Mouse (Mus musculus) intestine, embryonic 16.5 days (tissue): ENCODE measurements around the gene Zfp518b. TPM values are rescaled to one million over a fixed set of nuclear protein-coding genes. Genes with fewer than 3 reads are reported as not detected.

ENCODE experiments used
- ATAC-seq: fragments of 200-750 bp; cut with Nextera tagmentation; 2 replicates; pipeline ENCODE4 v1.8.0; 2017; ENCODE audit warnings: moderate TSS enrichment, moderate library complexity
- H3K27ac ChIP-seq: fragments of 300-500 bp; sonication (generic); 2 replicates; pipeline ENCODE4 v1.5.1; 2014; ENCODE audit warnings: mild to moderate bottlenecking, low read length
- H3K27me3 ChIP-seq: fragments of 300-500 bp; sonication (generic); replicated peaks from 2 replicates; pipeline ENCODE4 v1.6.1; 2014; ENCODE audit warnings: low read length, control low read depth, mixed read lengths; ENCODE audit not compliant: control insufficient read depth, insufficient read depth
- H3K36me3 ChIP-seq: fragments of 300-500 bp; sonication (generic); 2 replicates; pipeline ENCODE4 v1.6.1; 2014; ENCODE audit warnings: low read length, control low read depth; ENCODE audit not compliant: control insufficient read depth, insufficient read depth
- H3K4me1 ChIP-seq: fragments of 300-500 bp; sonication (generic); 2 replicates; pipeline ENCODE4 v1.6.1; 2014; ENCODE audit warnings: low read length, control low read depth, mixed read lengths; ENCODE audit not compliant: control insufficient read depth, insufficient read depth
- H3K4me2 ChIP-seq: fragments of 300-500 bp; sonication (generic); 2 replicates; pipeline ENCODE4 v1.6.1; 2014; ENCODE audit warnings: low read depth, low read length, control low read depth
- H3K4me3 ChIP-seq: fragments of 300-500 bp; sonication (generic); 2 replicates; pipeline ENCODE4 v1.5.1; 2014; ENCODE audit warnings: mild to moderate bottlenecking, low read length
- H3K9ac ChIP-seq: fragments of 300-500 bp; sonication (generic); 2 replicates; pipeline ENCODE4 v1.6.1; 2014; ENCODE audit warnings: low read depth, low read length
- H3K9me3 ChIP-seq: fragments of 300-500 bp; sonication (generic); 2 replicates; pipeline ENCODE4 v1.6.1; 2016; ENCODE audit warnings: low read length, control low read depth; ENCODE audit not compliant: control insufficient read depth
- WGBS: fragments of 180-500 bp; shearing (Covaris S2); extraction: QIAGEN DNeasy Blood & Tissue Kit; methylation state at CpG from one replicate; pipeline ENCODE4 v1.1.7; 2014; 5-methylcytosine and 5-hydroxymethylcytosine counted together
- polyA plus RNA-seq: library from polyadenylated mRNA; unstranded; fragments of >200 nt; fragmentation: Nextera tagmentation; extraction: Ambion mirVana; gene quantifications from 2 replicates; pipeline ENCODE4 v1.2.1, GENCODE M21; 2015

Gene Zfp518b
- polyA plus RNA-seq, result 9.7 and 10.0 TPM in 2 replicates

DNA sequence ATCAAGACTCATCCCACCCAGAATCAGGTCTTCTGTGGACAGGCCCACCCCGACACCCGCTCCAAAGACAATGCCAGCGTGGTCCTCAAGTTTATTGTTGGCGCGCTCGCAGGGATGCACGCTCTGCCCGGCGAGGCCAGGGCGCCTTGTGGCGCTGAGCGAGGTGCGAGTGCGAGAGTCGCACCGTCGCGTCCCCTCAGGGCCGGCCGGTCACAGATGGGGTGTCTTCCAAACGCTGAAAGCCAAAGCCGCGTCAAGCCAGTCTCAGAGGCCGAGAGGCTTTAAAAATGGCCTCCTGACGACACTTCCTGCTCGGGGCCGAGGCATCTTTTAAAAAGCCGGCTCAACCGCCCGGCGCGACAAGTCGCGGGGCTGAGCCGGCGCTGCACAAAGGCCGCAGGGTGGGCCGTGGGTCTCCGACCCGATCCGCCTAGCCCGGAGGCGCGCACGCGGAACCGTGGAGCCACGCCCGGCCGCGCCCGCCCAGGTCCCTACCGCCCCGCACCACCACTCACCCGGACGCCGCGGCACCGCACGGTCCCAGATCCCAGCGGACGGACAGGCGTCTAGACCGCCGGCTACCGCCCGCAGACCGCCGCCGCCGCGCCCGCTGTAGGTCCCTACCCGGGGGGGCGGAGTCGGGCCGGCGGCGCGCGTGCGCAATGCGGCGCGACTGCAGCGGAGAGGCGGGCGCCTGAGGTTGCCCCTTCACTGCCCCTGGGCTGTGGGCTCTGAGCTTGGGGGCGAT is at the start of gene Zfp518b:
TSS of gene Zfp518b (minus strand) at position 663 of the 748 bp plus-strand sequence.
- Histone ChIP-seq H3K4me2 (peak within 1 kb of the TSS; percentile 94), H3K4me1 (peaks cover 5% of the 10 kb centered on the region), H3K27ac (peak within 1 kb of the TSS; percentile 76), H3K9me3 (no peaks in the 10 kb centered on the region), H3K4me3 (peak within 1 kb of the TSS; percentile 81), H3K36me3 (peaks cover 8% of the 10 kb centered on the region), H3K9ac (peak within 1 kb of the TSS; percentile 91), H3K27me3 (no peaks in the 10 kb centered on the region)
- ATAC-seq, result peak; percentile 97
- under 1% methylated on average over 79 of the region's 89 CpGs for WGBS

- H3K4me3 ChIP-seq, result no peak overlapping the region
- H3K9me3 ChIP-seq, result no peaks in the 10 kb centered on the region
- no peaks in the 10 kb centered on the region for H3K27me3 ChIP-seq
- no peak overlapping the region for H3K4me2 ChIP-seq
- H3K27ac ChIP-seq, result no peak overlapping the region
- H3K4me1 ChIP-seq, result no peaks in the 10 kb centered on the region
- H3K36me3 ChIP-seq, result no peaks in the 10 kb centered on the region
- H3K9ac ChIP-seq, result no peak overlapping the region
- 70% methylated on average over 11 of the region's 11 CpGs for WGBS
- no peak for ATAC-seq
Measured at GRCm38 (mm10) chr5:38708940-38709581, 24.4 kb upstream of the Zfp518b start.

DNA sequence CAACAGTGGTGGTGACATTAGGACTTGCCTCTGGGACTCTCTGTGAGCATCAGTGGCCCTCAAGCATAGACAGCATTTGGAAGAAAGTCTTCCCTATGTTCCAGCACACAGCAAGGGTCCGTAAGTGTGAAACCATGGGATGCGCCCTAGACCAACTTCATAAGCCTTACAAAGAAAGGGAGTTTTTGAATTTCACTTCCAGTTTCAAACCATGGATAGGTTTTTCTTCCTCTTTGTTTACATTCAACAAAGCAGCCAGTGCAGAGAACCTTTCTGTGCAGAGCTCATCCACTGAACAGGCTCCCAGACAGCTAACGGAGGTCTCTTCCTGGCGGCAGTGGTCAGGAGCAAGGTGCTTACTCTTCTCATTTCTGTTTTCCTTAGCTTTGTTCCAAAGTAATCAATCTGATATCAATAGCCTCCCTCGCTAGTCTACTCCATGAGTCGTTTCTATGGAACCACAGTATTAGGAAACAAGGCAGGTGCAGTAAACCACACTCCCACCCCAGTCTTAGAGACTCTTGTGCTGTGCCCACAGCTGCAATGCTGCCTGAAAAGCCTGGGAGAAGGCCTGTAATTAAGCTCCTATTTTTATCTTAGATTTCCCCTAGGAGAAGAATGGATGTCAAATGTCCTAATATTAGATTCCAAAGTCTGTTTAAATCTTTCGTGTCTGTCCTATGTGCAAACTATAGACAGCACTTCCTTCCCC is 22.9 kb upstream of the Zfp518b start:
- no peaks in the 10 kb centered on the region for H3K9me3 ChIP-seq
- no peaks in the 10 kb centered on the region for H3K4me1 ChIP-seq
- H3K4me2 ChIP-seq, result no peak overlapping the region
- no peak overlapping the region for H3K27ac ChIP-seq
- WGBS, result 68% methylated on average over 7 of the region's 7 CpGs
- H3K27me3 ChIP-seq, result no peaks in the 10 kb centered on the region
- H3K36me3 ChIP-seq, result no peaks in the 10 kb centered on the region
- no peak overlapping the region for H3K4me3 ChIP-seq
- H3K9ac ChIP-seq, result no peak overlapping the region
- no peak for ATAC-seq

- Histone ChIP-seq H3K9me3 (no peaks in the 10 kb centered on the region), H3K4me1 (no peaks in the 10 kb centered on the region), H3K9ac (no peak overlapping the region), H3K27ac (no peak overlapping the region), H3K27me3 (no peaks in the 10 kb centered on the region), H3K36me3 (no peaks in the 10 kb centered on the region), H3K4me3 (no peak overlapping the region), H3K4me2 (no peak overlapping the region)
- 90% methylated on average over 6 of the region's 6 CpGs for WGBS
- ATAC-seq, result no peak
Measured at GRCm38 (mm10) chr5:38702941-38703340, 18.3 kb upstream of the Zfp518b start.

DNA sequence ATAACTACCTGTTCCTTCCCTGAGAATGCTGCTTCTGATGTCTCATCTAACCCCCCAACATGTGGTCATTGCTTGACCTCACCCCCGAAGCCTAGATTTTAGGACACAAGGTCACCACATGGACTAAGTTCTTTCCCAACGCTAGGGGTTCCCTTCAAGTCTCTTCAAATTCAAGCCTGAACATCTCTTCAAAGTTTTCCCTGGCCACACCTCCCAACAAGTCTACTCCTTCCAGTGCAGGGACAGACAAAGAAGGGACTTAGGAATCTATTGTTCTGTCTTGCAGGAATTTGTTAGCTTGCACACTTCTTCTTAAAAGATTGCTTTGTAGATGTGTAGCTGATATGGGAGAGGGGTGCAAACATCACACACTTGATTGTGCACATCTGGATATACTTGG is 17.5 kb upstream of the Zfp518b start:
- Histone ChIP-seq H3K4me2 (no peak overlapping the region), H3K4me3 (no peak overlapping the region), H3K27ac (no peak overlapping the region), H3K9ac (no peak overlapping the region), H3K4me1 (no peaks in the 10 kb centered on the region), H3K27me3 (no peaks in the 10 kb centered on the region), H3K36me3 (no peaks in the 10 kb centered on the region), H3K9me3 (no peaks in the 10 kb centered on the region)
- 67% methylated on average over 2 of the region's 2 CpGs for WGBS
- no peak for ATAC-seq

- Histone ChIP-seq H3K9ac (no peak overlapping the region), H3K4me2 (no peak overlapping the region), H3K4me1 (no peaks in the 10 kb centered on the region), H3K36me3 (no peaks in the 10 kb centered on the region), H3K27me3 (no peaks in the 10 kb centered on the region), H3K9me3 (no peaks in the 10 kb centered on the region), H3K27ac (no peak overlapping the region), H3K4me3 (no peak overlapping the region)
- 79% methylated on average over 5 of the region's 5 CpGs for WGBS
- ATAC-seq, result no peak
Measured at GRCm38 (mm10) chr5:38698466-38698865, 13.8 kb upstream of the Zfp518b start.

DNA sequence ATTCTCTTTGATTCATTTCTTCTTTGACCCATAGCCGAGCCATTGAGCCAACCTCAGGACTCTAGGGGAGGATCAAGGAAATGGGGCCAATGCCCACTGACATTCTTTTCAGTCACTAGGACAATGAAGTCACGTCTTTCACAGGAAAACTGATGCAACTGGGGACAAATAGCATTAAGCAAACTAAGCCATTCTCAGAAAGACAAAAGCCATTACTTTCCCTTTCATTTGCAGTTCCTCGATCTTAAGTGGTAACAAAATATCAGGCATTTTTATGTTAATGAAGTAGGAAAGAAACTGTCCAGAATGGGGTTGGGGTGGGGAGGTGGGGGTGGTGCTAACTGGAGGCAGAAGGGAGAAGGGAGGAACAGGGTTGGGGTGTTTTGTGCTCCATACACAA is 13.4 kb upstream of the Zfp518b start:
- no peak overlapping the region for H3K9ac ChIP-seq
- H3K4me1 ChIP-seq, result no peaks in the 10 kb centered on the region
- H3K27ac ChIP-seq, result no peak overlapping the region
- H3K9me3 ChIP-seq, result no peaks in the 10 kb centered on the region
- ATAC-seq, result no peak
- H3K4me3 ChIP-seq, result no peak overlapping the region
- no peaks in the 10 kb centered on the region for H3K36me3 ChIP-seq
- H3K27me3 ChIP-seq, result no peaks in the 10 kb centered on the region
- no peak overlapping the region for H3K4me2 ChIP-seq
- WGBS, result 54% methylated on average over 3 of the region's 3 CpGs

GRCm38 (mm10) chr5:38696616-38697375 is 12.2 kb upstream of the Zfp518b start:
- Histone ChIP-seq H3K9me3 (no peaks in the 10 kb centered on the region), H3K27ac (no peak overlapping the region), H3K27me3 (no peaks in the 10 kb centered on the region), H3K4me3 (no peak overlapping the region), H3K4me1 (no peaks in the 10 kb centered on the region), H3K9ac (no peak overlapping the region), H3K4me2 (no peak overlapping the region), H3K36me3 (no peaks in the 10 kb centered on the region)
- WGBS, result 73% methylated on average over 8 of the region's 8 CpGs
- ATAC-seq, result no peak

DNA sequence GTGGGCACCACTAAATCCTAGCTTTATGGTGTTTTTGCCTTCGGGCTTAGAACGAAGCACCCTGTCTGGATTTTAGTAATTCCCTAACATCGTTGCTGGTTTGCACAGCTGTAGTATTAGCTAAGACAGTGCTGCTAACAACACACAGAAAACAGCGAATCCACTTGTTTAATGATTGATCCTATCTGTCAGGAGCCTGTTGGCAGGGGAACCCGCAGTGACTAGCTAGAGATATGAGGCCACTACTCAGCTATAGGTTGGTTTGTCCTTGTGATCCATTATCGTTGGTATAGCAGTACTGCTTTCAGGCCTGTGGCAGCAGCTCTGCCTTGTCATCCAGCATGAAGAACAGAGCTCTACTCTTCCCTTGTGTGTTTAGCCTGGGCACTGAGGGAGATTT is 8.2 kb upstream of the Zfp518b start:
- no peaks in the 10 kb centered on the region for H3K36me3 ChIP-seq
- H3K27me3 ChIP-seq, result no peaks in the 10 kb centered on the region
- no peak overlapping the region for H3K9ac ChIP-seq
- H3K4me1 ChIP-seq, result no peaks in the 10 kb centered on the region
- no peak overlapping the region for H3K27ac ChIP-seq
- no peaks in the 10 kb centered on the region for H3K9me3 ChIP-seq
- no peak overlapping the region for H3K4me3 ChIP-seq
- WGBS, result 72% methylated on average over 6 of the region's 6 CpGs
- H3K4me2 ChIP-seq, result no peak overlapping the region
- ATAC-seq, result no peak
